In the genomic region with DNA sequence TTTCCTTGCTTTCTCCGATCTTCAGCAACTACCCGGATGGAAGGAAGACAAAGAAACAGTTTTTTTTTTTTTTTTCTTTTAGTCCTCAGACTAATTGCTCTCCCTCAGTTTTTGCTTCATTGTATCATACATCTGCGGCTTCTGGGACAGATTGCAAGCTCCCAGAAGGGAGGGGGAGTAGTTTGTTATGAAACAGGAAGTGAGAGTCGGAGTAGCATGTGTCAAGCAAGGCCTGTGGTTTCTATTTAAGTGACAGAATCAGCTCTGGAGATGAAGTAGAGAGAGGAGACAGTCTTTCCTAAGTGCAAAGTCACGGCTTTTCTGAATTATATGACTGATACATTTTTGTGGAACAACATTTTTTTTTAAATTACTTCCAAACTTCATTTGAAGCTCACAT, we compare ENCODE assay signal across 9 mouse cellular contexts.
DNase-seq lines count a peak whose midpoint lies in the region; ATAC-seq and TF ChIP-seq lines count a peak whose summit lies in the region.
"Had no signal": no experiment of that assay in that cellular context is flagged by ENCODE, and none has a peak within 500 bp of the region (broad histone marks: within the 10 kb centered on the region; RNA-seq: fewer than 3 reads in every experiment).

No protein-coding gene starts in this region.

- H3K9ac ChIP-seq in liver, adult 2 months (ENCODE audit: low read depth, low read length): no peak overlapping the region
- no peak overlapping the region for H3K9ac ChIP-seq in liver, embryonic 12.5 days
- H3K9ac ChIP-seq: limb, embryonic 13.5 days had no signal

- DNase-seq in liver, adult 2 months (ENCODE audit: extremely low read depth, low read depth, low spot score): peak; percentile 43
- peak; percentile 56 for DNase-seq in adipocyte (ENCODE audit: low spot score)
- DNase-seq in layer of hippocampus, adult 8-10 months (ENCODE audit: low spot score in 2 of 2): peak; percentile 68 to 83
- peak; percentile 71 to 74 for DNase-seq in spleen, postnatal 36 days (ENCODE audit: low spot score in 2 of 2)
- DNase-seq in cerebellum, adult 2 months: no peak
- no peak for DNase-seq in neural tube, embryonic 10.5 days (ENCODE audit: extremely low spot score, low spot score)
- no peak for DNase-seq in urinary bladder, postnatal 4 days (ENCODE audit: low spot score in 2 of 2)

- H3K4me1 ChIP-seq in liver, adult 2 months (ENCODE audit: control insufficient read depth, insufficient read depth, low read length): no peaks in the 10 kb centered on the region
- no peaks in the 10 kb centered on the region for H3K4me1 ChIP-seq in liver, embryonic 12.5 days
- H3K4me1 ChIP-seq in cerebellum, adult 2 months (ENCODE audit: control insufficient read depth, insufficient read depth, low read length): no peaks in the 10 kb centered on the region

- 65% methylated on average over 5 of the region's 5 CpGs for WGBS in liver, adult 2 months
- 13% methylated on average over 5 of the region's 5 CpGs for WGBS in liver, embryonic 12.5 days (ENCODE audit: insufficient replicate concordance)
- 43% methylated on average over 5 of the region's 5 CpGs for WGBS in cerebellum, adult 2 months

- H3K36me3 ChIP-seq in liver, adult 2 months (ENCODE audit: control insufficient read depth, insufficient read depth, low read length): no peaks in the 10 kb centered on the region
- no peaks in the 10 kb centered on the region for H3K36me3 ChIP-seq in liver, embryonic 12.5 days
- H3K36me3 ChIP-seq: limb, embryonic 13.5 days had no signal

- H3K27me3 ChIP-seq in liver, adult 2 months (ENCODE audit: control insufficient read depth, insufficient read depth, low read length): no peaks in the 10 kb centered on the region
- no peaks in the 10 kb centered on the region for H3K27me3 ChIP-seq in liver, embryonic 12.5 days (replicated peaks)
- no peaks in the 10 kb centered on the region for H3K27me3 ChIP-seq in cerebellum, adult 2 months (ENCODE audit: control insufficient read depth, insufficient read depth, low read length)
- H3K27me3 ChIP-seq: limb, embryonic 13.5 days had no signal

- no peak for TF ChIP-seq CTCF in liver, adult 2 months (IDR thresholded peaks at IDR 0.05; ENCODE audit: low read depth, low read length)
- TF ChIP-seq CTCF in cerebellum, adult 2 months (IDR thresholded peaks at IDR 0.05; ENCODE audit: borderline replicate concordance, insufficient read depth, low read depth, low read length): no peak

- no peak overlapping the region for H3K4me2 ChIP-seq in liver, embryonic 12.5 days
- H3K4me2 ChIP-seq: limb, embryonic 13.5 days had no signal

- no peaks in the 10 kb centered on the region for H3K9me3 ChIP-seq in liver, embryonic 12.5 days (replicated peaks)
- H3K9me3 ChIP-seq: limb, embryonic 13.5 days had no signal

- H3K27ac ChIP-seq in liver, adult 2 months (replicated peaks; ENCODE audit: insufficient read depth, low read depth, low read length): no peak overlapping the region
- H3K27ac ChIP-seq in liver, embryonic 12.5 days: no peak overlapping the region
- no peak overlapping the region for H3K27ac ChIP-seq in cerebellum, adult 2 months (ENCODE audit: insufficient read depth, low read length)
- H3K27ac ChIP-seq: limb, embryonic 13.5 days had no signal

- no peak overlapping the region for H3K4me3 ChIP-seq in liver, adult 2 months (ENCODE audit: insufficient read depth, low read depth, low read length)
- H3K4me3 ChIP-seq in liver, embryonic 12.5 days: no peak overlapping the region
- H3K4me3 ChIP-seq in cerebellum, adult 2 months (replicated peaks; ENCODE audit: insufficient read depth, low read depth, low read length): no peak overlapping the region
- H3K4me3 ChIP-seq: limb, embryonic 13.5 days had no signal

- no peak for ATAC-seq in liver, embryonic 12.5 days

- no peaks in the 10 kb centered on the region for H3K79me2 ChIP-seq in liver, adult 2 months (ENCODE audit: control insufficient read depth, insufficient read depth, low read length)

- no peak for TF ChIP-seq POLR2A in liver, adult 2 months (IDR thresholded peaks at IDR 0.05; ENCODE audit: extremely low read depth, insufficient read depth, low read length)
- no peak for TF ChIP-seq POLR2A in cerebellum, adult 2 months (IDR thresholded peaks at IDR 0.05; ENCODE audit: borderline replicate concordance, insufficient read depth, low read length)

Comparison
In these comparisons a context has a peak if more than half of its experiments do, and no peak if none do; other contexts are left out.
1. DNase-seq: peak in liver, adult 2 months (single experiment), adipocyte (single experiment), layer of hippocampus, adult 8-10 months (2 of 2) and spleen, postnatal 36 days (2 of 2); none in cerebellum, adult 2 months (0 of 2), neural tube, embryonic 10.5 days (single experiment) and urinary bladder, postnatal 4 days (0 of 2).